Comparison of ENCODE assay signal across 16 mouse cellular contexts in the genomic region with DNA sequence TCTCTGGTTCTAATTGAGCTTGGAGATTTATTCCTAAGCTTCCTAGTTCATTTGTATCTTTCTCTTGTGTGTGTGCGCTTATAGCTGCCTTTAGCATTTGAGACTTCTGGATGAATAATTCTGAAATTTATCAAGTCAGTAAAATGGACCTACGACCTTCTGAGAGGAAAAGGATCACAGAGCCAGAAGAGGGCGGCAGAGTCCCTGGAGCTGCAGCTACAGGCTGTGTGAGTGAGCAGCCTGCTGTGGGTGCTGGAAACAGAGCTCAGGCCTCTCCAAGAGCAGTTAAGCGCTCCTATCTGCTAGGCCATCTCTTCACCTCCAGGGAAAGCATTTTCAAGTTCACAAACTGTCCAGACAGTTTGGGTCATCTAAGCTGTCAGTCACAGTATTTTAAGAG.
A peak's percentile ranks its signal among the peaks of the same experiment; 100 is the strongest.
DNase-seq lines count a peak whose midpoint lies in the region; ATAC-seq and TF ChIP-seq lines count a peak whose summit lies in the region.
"Had no signal": no experiment of that assay in that cellular context is flagged by ENCODE, and none has a peak within 500 bp of the region (broad histone marks: within the 10 kb centered on the region; RNA-seq: fewer than 3 reads in every experiment).

No protein-coding gene starts in this region.

- no peaks in the 10 kb centered on the region for H3K9me3 ChIP-seq in intestine, postnatal 0 days (ENCODE audit: control insufficient read depth)
- H3K9me3 ChIP-seq in intestine, embryonic 15.5 days, result no peaks in the 10 kb centered on the region
- H3K9me3 ChIP-seq in liver, embryonic 12.5 days (replicated peaks), result no peaks in the 10 kb centered on the region
- H3K9me3 ChIP-seq: forebrain, embryonic 12.5 days; hindbrain, embryonic 15.5 days; kidney, embryonic 15.5 days; limb, embryonic 13.5 days; stomach, embryonic 15.5 days had no signal

- H3K4me1 ChIP-seq in intestine, postnatal 0 days (replicated peaks; ENCODE audit: control insufficient read depth, insufficient read depth, low read length), result no peaks in the 10 kb centered on the region
- no peaks in the 10 kb centered on the region for H3K4me1 ChIP-seq in intestine, embryonic 15.5 days (replicated peaks)
- peaks cover 73% of the 10 kb centered on the region for H3K4me1 ChIP-seq in liver, embryonic 12.5 days
- H3K4me1 ChIP-seq: forebrain, embryonic 12.5 days; hindbrain, embryonic 15.5 days; stomach, embryonic 15.5 days had no signal

- no peak overlapping the region for H3K4me2 ChIP-seq in intestine, postnatal 0 days (replicated peaks; ENCODE audit: low read depth)
- no peak overlapping the region for H3K4me2 ChIP-seq in intestine, embryonic 15.5 days (replicated peaks)
- H3K4me2 ChIP-seq in liver, embryonic 12.5 days, result peak overlapping the region; percentile 42
- H3K4me2 ChIP-seq: forebrain, embryonic 12.5 days; hindbrain, embryonic 15.5 days; kidney, embryonic 15.5 days; limb, embryonic 13.5 days; stomach, embryonic 15.5 days had no signal

- DNase-seq in A20 (ENCODE audit: low read depth, low spot score) (peak; percentile 27), ES-CJ7 (ENCODE audit: low read depth, low spot score) (peak; percentile 46)
- DNase-seq in B cell, adult 2 months, result no peak
- no peak for DNase-seq in left cerebral cortex, postnatal 14 days (ENCODE audit: low spot score in 2 of 2)
- DNase-seq: cerebellum, postnatal 25 days; gastrocnemius, postnatal 10 days; right cerebral cortex, postnatal 25 days; thymus, postnatal 36 days had no signal

- peaks cover 28% of the 10 kb centered on the region for H3K36me3 ChIP-seq in intestine, postnatal 0 days (ENCODE audit: control insufficient read depth, insufficient read depth)
- peaks cover 8% of the 10 kb centered on the region for H3K36me3 ChIP-seq in intestine, embryonic 15.5 days
- H3K36me3 ChIP-seq in liver, embryonic 12.5 days, result peaks cover 73% of the 10 kb centered on the region

- no peak overlapping the region for H3K27ac ChIP-seq in intestine, postnatal 0 days (ENCODE audit: low read depth, low read length)
- no peak overlapping the region for H3K27ac ChIP-seq in intestine, embryonic 15.5 days
- H3K27ac ChIP-seq in liver, embryonic 12.5 days, result peak overlapping the region; percentile 97
- H3K27ac ChIP-seq: forebrain, embryonic 12.5 days; hindbrain, embryonic 15.5 days; kidney, embryonic 15.5 days; limb, embryonic 13.5 days; stomach, embryonic 15.5 days had no signal

- no peaks in the 10 kb centered on the region for H3K27me3 ChIP-seq in intestine, postnatal 0 days (replicated peaks; ENCODE audit: control insufficient read depth, insufficient read depth, low read length)
- no peaks in the 10 kb centered on the region for H3K27me3 ChIP-seq in intestine, embryonic 15.5 days (replicated peaks)
- H3K27me3 ChIP-seq in liver, embryonic 12.5 days (replicated peaks), result no peaks in the 10 kb centered on the region
- H3K27me3 ChIP-seq: forebrain, embryonic 12.5 days; hindbrain, embryonic 15.5 days; kidney, embryonic 15.5 days; limb, embryonic 13.5 days; stomach, embryonic 15.5 days had no signal

- H3K4me3 ChIP-seq in intestine, postnatal 0 days (ENCODE audit: low read depth, low read length), result no peak overlapping the region
- H3K4me3 ChIP-seq in intestine, embryonic 15.5 days (replicated peaks), result no peak overlapping the region
- H3K4me3 ChIP-seq in liver, embryonic 12.5 days, result no peak overlapping the region
- H3K4me3 ChIP-seq: forebrain, embryonic 12.5 days; hindbrain, embryonic 15.5 days; kidney, embryonic 15.5 days; limb, embryonic 13.5 days; stomach, embryonic 15.5 days had no signal

- no peak for ATAC-seq in intestine, postnatal 0 days
- ATAC-seq in intestine, embryonic 15.5 days, result no peak
- no peak for ATAC-seq in liver, embryonic 12.5 days

- 92% methylated on average over 4 of the region's 4 CpGs for WGBS in intestine, postnatal 0 days
- WGBS in intestine, embryonic 15.5 days, result 97% methylated on average over 4 of the region's 4 CpGs
- whole genome bisulfite sequencing in liver, embryonic 12.5 days (ENCODE audit: insufficient replicate concordance), result 78% methylated on average over 4 of the region's 4 CpGs

- no peak overlapping the region for H3K9ac ChIP-seq in intestine, postnatal 0 days (ENCODE audit: low read depth, low read length)
- H3K9ac ChIP-seq in intestine, embryonic 15.5 days, result no peak overlapping the region
- peak overlapping the region; percentile 58; the same call in 1 of the 2 replicates for H3K9ac ChIP-seq in liver, embryonic 12.5 days
- H3K9ac ChIP-seq: forebrain, embryonic 12.5 days; hindbrain, embryonic 15.5 days; kidney, embryonic 15.5 days; limb, embryonic 13.5 days; stomach, embryonic 15.5 days had no signal

- TF ChIP-seq CTCF in intestine, postnatal 0 days (IDR thresholded peaks at IDR 0.05; ENCODE audit: low read depth), result peak; percentile 50

- intact Hi-C loops in left cerebral cortex, postnatal 14 days (cut with DNase I), result loop anchor here (10.0 kb wide), 1 partner anchor 213 kb away; no protein-coding TSS in a partner anchor

Comparison
In these comparisons a context has a peak if more than half of its experiments do, and no peak if none do; other contexts are left out.
1. DNase-seq: peak in A20 (single experiment) and ES-CJ7 (single experiment); none in B cell, adult 2 months (0 of 2) and left cerebral cortex, postnatal 14 days (0 of 2).